Mouse (Mus musculus) neural tube, embryonic 14.5 days (tissue): ENCODE measurements around the gene Adcy9. TPM values are rescaled to one million over a fixed set of nuclear protein-coding genes. Genes with fewer than 3 reads are reported as not detected.

ENCODE experiments used
- ATAC-seq: fragments of 200-750 bp; cut with Nextera tagmentation; 2 replicates; pipeline ENCODE4 v1.8.0; 2017; ENCODE audit warnings: low read depth, mild to moderate bottlenecking, moderate TSS enrichment, moderate library complexity
- H3K27ac ChIP-seq: fragments of 300-500 bp; sonication (generic); 2 replicates; pipeline ENCODE4 v1.5.1; 2014; ENCODE audit warnings: low read depth, mild to moderate bottlenecking, control low read depth, low read length, moderate library complexity, mixed read lengths
- H3K27me3 ChIP-seq: fragments of 300-500 bp; sonication (generic); 2 replicates; pipeline ENCODE4 v1.6.1; 2014; ENCODE audit warnings: low read length; ENCODE audit not compliant: control insufficient read depth, insufficient read depth
- H3K36me3 ChIP-seq: fragments of 300-500 bp; sonication (generic); 2 replicates; pipeline ENCODE4 v1.6.1; 2014; ENCODE audit warnings: low read length, mixed read lengths; ENCODE audit not compliant: control insufficient read depth, insufficient read depth
- H3K4me1 ChIP-seq: fragments of 300-500 bp; sonication (generic); 2 replicates; pipeline ENCODE4 v1.6.1; 2014; ENCODE audit warnings: low read length; ENCODE audit not compliant: control insufficient read depth, insufficient read depth
- H3K4me2 ChIP-seq: fragments of 300-500 bp; sonication (generic); 2 replicates; pipeline ENCODE4 v1.6.1; 2014; ENCODE audit warnings: mild to moderate bottlenecking, low read depth, low read length, control low read depth
- H3K4me3 ChIP-seq: fragments of 300-500 bp; sonication (generic); 2 replicates; pipeline ENCODE4 v1.5.1; 2014; ENCODE audit warnings: low read depth, low read length, control low read depth, mixed read lengths
- H3K9ac ChIP-seq: fragments of 300-500 bp; sonication (generic); replicated peaks from 2 replicates; pipeline ENCODE4 v1.6.1; 2014; ENCODE audit warnings: low read depth, mild to moderate bottlenecking, control low read depth, low read length, mixed read lengths
- H3K9me3 ChIP-seq: fragments of 300-500 bp; sonication (generic); 2 replicates; pipeline ENCODE4 v1.6.1; 2016; ENCODE audit warnings: low read length; ENCODE audit not compliant: control insufficient read depth
- WGBS: fragments of 180-500 bp; shearing (Covaris S2); extraction: QIAGEN DNeasy Blood & Tissue Kit; methylation state at CpG from one replicate; pipeline ENCODE4 v1.1.7; 2014; 5-methylcytosine and 5-hydroxymethylcytosine counted together
- polyA plus RNA-seq: library from polyadenylated mRNA; unstranded; fragments of >200 nt; fragmentation: Nextera tagmentation; extraction: Ambion mirVana; gene quantifications from 2 replicates; pipeline ENCODE4 v1.2.1, GENCODE M21; 2014

The Adcy9 gene
- polyA plus RNA-seq, 1 experiment from 2014 or later: 6.7 TPM

- no peak overlapping the region for H3K4me2 ChIP-seq
- no peak for ATAC-seq
- no peak overlapping the region for H3K9ac ChIP-seq
- no peak overlapping the region for H3K27ac ChIP-seq
- no peak overlapping the region for H3K4me3 ChIP-seq
- no peaks in the 10 kb centered on the region for H3K27me3 ChIP-seq
- no peaks in the 10 kb centered on the region for H3K9me3 ChIP-seq
- no peaks in the 10 kb centered on the region for H3K4me1 ChIP-seq
- 70% methylated on average over 7 of the region's 7 CpGs for WGBS
- no peaks in the 10 kb centered on the region for H3K36me3 ChIP-seq
These were observed 45.4 kb downstream of the Adcy9 start for GRCm38 (mm10) chr16:4374780-4375380.

- no peaks in the 10 kb centered on the region for H3K9me3 ChIP-seq
- no peak overlapping the region for H3K9ac ChIP-seq
- no peak overlapping the region for H3K4me3 ChIP-seq
- 66% methylated on average over 5 of the region's 5 CpGs for WGBS
- ATAC-seq: no peak
- no peak overlapping the region for H3K4me2 ChIP-seq
- no peaks in the 10 kb centered on the region for H3K4me1 ChIP-seq
- no peak overlapping the region for H3K27ac ChIP-seq
- H3K36me3 ChIP-seq: no peaks in the 10 kb centered on the region
- H3K27me3 ChIP-seq: no peaks in the 10 kb centered on the region
These were observed 46.0 kb downstream of the Adcy9 start for GRCm38 (mm10) chr16:4374270-4374669.

GRCm38 (mm10) chr16:4371039-4371438, 49.3 kb downstream of the Adcy9 start:
- Histone ChIP-seq H3K27ac (no peak overlapping the region), H3K4me2 (no peak overlapping the region), H3K36me3 (no peaks in the 10 kb centered on the region), H3K9ac (no peak overlapping the region), H3K27me3 (no peaks in the 10 kb centered on the region), H3K4me1 (no peaks in the 10 kb centered on the region), H3K4me3 (no peak overlapping the region), H3K9me3 (no peaks in the 10 kb centered on the region)
- no peak for ATAC-seq
- 91% methylated on average over 2 of the region's 2 CpGs for WGBS

GRCm38 (mm10) chr16:4370141-4370541, 50.2 kb downstream of the Adcy9 start:
- Histone ChIP-seq H3K4me2 (no peak overlapping the region), H3K27ac (no peak overlapping the region), H3K4me1 (no peaks in the 10 kb centered on the region), H3K27me3 (no peaks in the 10 kb centered on the region), H3K4me3 (no peak overlapping the region), H3K9me3 (no peaks in the 10 kb centered on the region), H3K36me3 (no peaks in the 10 kb centered on the region), H3K9ac (no peak overlapping the region)
- no peak for ATAC-seq
- 63% methylated on average over 10 of the region's 10 CpGs for WGBS

- Histone ChIP-seq H3K27me3 (no peaks in the 10 kb centered on the region), H3K27ac (no peak overlapping the region), H3K4me3 (no peak overlapping the region), H3K36me3 (no peaks in the 10 kb centered on the region), H3K9ac (no peak overlapping the region), H3K4me2 (no peak overlapping the region), H3K9me3 (no peaks in the 10 kb centered on the region), H3K4me1 (no peaks in the 10 kb centered on the region)
- ATAC-seq: no peak
- 69% methylated on average over 3 of the region's 3 CpGs for WGBS
These were observed 52.4 kb downstream of the Adcy9 start for GRCm38 (mm10) chr16:4367930-4368329.

GRCm38 (mm10) chr16:4367291-4367690, 53.0 kb downstream of the Adcy9 start:
- no peak for ATAC-seq
- no peak overlapping the region for H3K4me3 ChIP-seq
- H3K4me1 ChIP-seq: no peaks in the 10 kb centered on the region
- 92% methylated on average over 1 of the region's 1 CpGs for WGBS
- no peak overlapping the region for H3K27ac ChIP-seq
- no peak overlapping the region for H3K9ac ChIP-seq
- H3K27me3 ChIP-seq: no peaks in the 10 kb centered on the region
- H3K9me3 ChIP-seq: no peaks in the 10 kb centered on the region
- no peak overlapping the region for H3K4me2 ChIP-seq
- no peaks in the 10 kb centered on the region for H3K36me3 ChIP-seq

- Histone ChIP-seq H3K9me3 (no peaks in the 10 kb centered on the region), H3K4me3 (no peak overlapping the region), H3K4me1 (no peaks in the 10 kb centered on the region), H3K9ac (no peak overlapping the region), H3K27ac (no peak overlapping the region), H3K4me2 (no peak overlapping the region), H3K27me3 (no peaks in the 10 kb centered on the region), H3K36me3 (no peaks in the 10 kb centered on the region)
- WGBS: 94% methylated on average over 3 of the region's 3 CpGs
- no peak for ATAC-seq
These were observed 53.6 kb downstream of the Adcy9 start for GRCm38 (mm10) chr16:4366671-4367070.

- no peaks in the 10 kb centered on the region for H3K4me1 ChIP-seq
- no peak overlapping the region for H3K4me3 ChIP-seq
- no peak overlapping the region for H3K9ac ChIP-seq
- H3K9me3 ChIP-seq: no peaks in the 10 kb centered on the region
- WGBS: 91% methylated on average over 4 of the region's 4 CpGs
- H3K27me3 ChIP-seq: no peaks in the 10 kb centered on the region
- H3K36me3 ChIP-seq: no peaks in the 10 kb centered on the region
- ATAC-seq: no peak
- H3K4me2 ChIP-seq: no peak overlapping the region
- H3K27ac ChIP-seq: no peak overlapping the region
These were observed 56.8 kb downstream of the Adcy9 start for GRCm38 (mm10) chr16:4363341-4364116.

- no peak overlapping the region for H3K4me3 ChIP-seq
- no peaks in the 10 kb centered on the region for H3K4me1 ChIP-seq
- no peak overlapping the region for H3K4me2 ChIP-seq
- H3K9ac ChIP-seq: no peak overlapping the region
- no peaks in the 10 kb centered on the region for H3K36me3 ChIP-seq
- no peak for ATAC-seq
- no peaks in the 10 kb centered on the region for H3K9me3 ChIP-seq
- H3K27me3 ChIP-seq: no peaks in the 10 kb centered on the region
- no peak overlapping the region for H3K27ac ChIP-seq
- WGBS: 59% methylated on average over 4 of the region's 4 CpGs
These were observed 64.8 kb downstream of the Adcy9 start for GRCm38 (mm10) chr16:4355260-4356043.
